Mouse (Mus musculus): ENCODE data around the gene Gm9044. TPM values are rescaled to one million over a fixed set of nuclear protein-coding genes. Genes with fewer than 3 reads are reported as not detected.
A peak's percentile ranks its signal among the peaks of the same experiment; 100 is the strongest.
"Not testable (repeated sequence)": the region's sequence is repeated elsewhere in the genome, so short reads cannot be mapped to it uniquely, and the experiment has no call there.

The Gm9044 gene
- not detected for total RNA-seq (2021)
- long read RNA-seq, experiment 1 = 0 reads
- long read RNA-seq, experiment 2 = 0 reads

- not testable (repeated sequence) for DNase-seq (ENCODE audit: low spot score in 2 of 2)
These were observed at the start of gene Gm9044 for GRCm38 (mm10) chr10:118332308-118332707. Gm9044 (minus strand) TSS chr10:118332408.

DNA sequence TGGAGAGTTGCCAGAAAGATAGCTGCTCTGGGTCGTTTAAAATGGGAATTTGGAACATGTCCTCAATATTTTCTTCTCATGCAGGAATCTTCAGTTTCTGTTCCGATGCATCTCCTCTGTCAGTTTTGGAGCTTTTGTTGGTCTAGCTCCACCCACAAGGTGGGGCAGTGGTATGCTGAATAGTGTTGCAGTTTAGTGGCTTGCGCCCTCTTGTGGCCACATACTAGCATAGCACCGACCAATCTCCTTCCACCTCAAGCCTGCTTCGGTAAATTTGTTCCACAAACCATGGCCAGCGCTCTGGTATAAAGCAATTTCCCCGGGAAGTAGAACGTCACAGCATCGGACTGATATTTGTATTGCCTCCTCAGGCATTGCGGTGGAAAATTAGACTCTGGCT is 38.2 kb upstream of the Gm9044 start:
- DNase-seq (ENCODE audit: low spot score in 2 of 2) = peak; percentile 37 to 62

DNA sequence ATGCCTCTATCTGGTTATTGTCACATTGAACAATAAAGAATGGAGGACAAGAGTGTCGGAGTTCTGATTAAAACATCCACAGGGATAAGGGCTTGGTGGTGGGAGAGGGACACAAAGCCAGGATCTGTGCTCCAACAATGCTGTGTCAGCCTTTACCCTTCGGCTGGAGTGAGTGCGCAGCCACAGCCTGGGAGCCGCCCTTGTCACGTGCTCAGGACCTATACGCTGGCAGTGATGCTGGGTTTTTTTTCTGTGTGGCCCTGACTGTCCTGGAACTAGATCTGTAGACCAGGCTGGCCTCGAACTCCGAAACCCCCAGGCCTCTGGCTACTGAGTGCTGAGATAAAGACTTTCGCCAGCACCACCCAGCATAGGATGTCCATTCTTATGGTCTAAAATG is 37.3 kb upstream of the Gm9044 start:
- DNase-seq (ENCODE audit: low spot score in 2 of 2) = no peak

DNA sequence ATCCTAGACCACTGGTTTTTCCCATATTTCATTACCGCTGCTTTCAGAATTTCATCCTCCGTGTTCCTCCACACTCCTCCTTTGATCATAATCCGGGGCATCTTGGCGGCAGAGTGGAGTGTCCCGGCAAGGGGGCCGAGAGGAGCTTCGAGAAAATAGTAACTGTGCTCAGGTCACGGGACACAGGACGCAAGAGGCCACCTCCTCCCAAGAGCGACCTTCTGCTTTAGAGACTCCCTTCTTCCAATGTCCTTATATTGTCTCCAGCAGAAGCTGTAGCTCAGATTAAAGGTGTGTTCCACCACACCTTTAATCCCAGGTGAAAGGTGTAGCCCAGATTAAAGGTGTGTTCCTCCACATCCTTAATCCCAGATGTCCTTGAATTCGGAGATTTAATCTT is 21.8 kb upstream of the Gm9044 start, which contains the start of gene Gm9049:
Gene Gm9049, minus strand, starts transcription at position 101 of the 400 bp plus-strand sequence.
- not testable (repeated sequence) for DNase-seq (ENCODE audit: low spot score in 2 of 2)

DNA sequence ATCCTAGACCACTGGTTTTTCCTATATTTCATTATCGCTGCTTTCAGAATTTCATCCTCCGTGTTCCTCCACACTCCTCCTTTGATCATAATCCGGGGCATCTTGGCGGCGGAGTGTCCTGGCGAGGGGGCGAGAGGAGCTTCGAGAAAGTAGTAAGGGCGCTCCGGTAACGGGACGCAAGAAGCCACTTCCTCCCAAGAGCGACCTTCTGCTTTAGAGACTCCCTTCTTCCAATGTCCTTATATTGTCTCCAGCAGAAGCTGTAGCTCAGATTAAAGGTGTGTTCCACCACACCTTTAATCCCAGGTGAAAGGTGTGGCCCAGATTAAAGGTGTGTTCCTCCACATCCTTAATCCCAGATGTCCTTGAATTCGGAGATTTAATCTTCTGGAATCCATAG is 16.4 kb upstream of the Gm9044 start, which contains the start of gene Gm9048:
Gene Gm9048, minus strand, starts transcription at position 101 of the 400 bp plus-strand sequence.
- not testable (repeated sequence) for DNase-seq (ENCODE audit: low spot score in 2 of 2)

- not testable (repeated sequence) for DNase-seq (ENCODE audit: low spot score in 2 of 2)
These were observed 10.9 kb upstream of the Gm9044 start, which contains the start of gene Gm9046 for GRCm38 (mm10) chr10:118343155-118343554. Gm9046 (minus strand) TSS chr10:118343255.

- not testable (repeated sequence) for DNase-seq (ENCODE audit: low spot score in 2 of 2)
These were observed 5.5 kb upstream of the Gm9044 start, which contains the start of gene Gm9045 for GRCm38 (mm10) chr10:118337731-118338130. Gm9045 (minus strand) TSS chr10:118337831.

GRCm38 (mm10) chr10:118326869-118327268 is 5.3 kb downstream of the Gm9044 start, which contains the start of gene Gm9040:
Gm9040 (minus strand) TSS chr10:118326969.
- not testable (repeated sequence) for DNase-seq (ENCODE audit: low spot score in 2 of 2)

GRCm38 (mm10) chr10:118319024-118319423 is 13.2 kb downstream of the Gm9044 start:
- no peak for DNase-seq (ENCODE audit: low spot score in 2 of 2)

- not testable (repeated sequence) for DNase-seq (ENCODE audit: low spot score in 2 of 2)
These were observed 30.1 kb downstream of the Gm9044 start for GRCm38 (mm10) chr10:118302133-118302532.

DNA sequence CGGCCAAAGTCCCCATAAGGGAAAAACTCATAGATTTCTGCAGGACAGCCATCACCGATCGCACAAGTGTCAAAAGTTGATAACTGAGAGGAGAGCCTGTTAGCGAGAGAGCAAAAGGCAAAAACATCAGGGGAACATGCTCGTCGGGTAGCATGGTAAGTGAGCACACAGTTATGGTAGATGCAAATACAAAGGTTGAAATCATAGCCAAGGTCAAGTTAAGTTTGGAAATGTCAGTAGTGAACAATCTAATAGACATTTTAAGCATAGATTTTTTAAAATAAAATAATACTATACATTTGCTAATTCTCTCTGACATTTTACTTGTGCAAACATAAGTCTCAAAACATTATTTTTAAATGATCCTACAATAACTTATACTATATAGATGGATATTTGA is 37.3 kb downstream of the Gm9044 start, which contains the start of gene Iltifb:
Gene Iltifb, minus strand, starts transcription at position 101 of the 400 bp plus-strand sequence.
- DNase-seq (ENCODE audit: low spot score in 2 of 2) = no peak

DNA sequence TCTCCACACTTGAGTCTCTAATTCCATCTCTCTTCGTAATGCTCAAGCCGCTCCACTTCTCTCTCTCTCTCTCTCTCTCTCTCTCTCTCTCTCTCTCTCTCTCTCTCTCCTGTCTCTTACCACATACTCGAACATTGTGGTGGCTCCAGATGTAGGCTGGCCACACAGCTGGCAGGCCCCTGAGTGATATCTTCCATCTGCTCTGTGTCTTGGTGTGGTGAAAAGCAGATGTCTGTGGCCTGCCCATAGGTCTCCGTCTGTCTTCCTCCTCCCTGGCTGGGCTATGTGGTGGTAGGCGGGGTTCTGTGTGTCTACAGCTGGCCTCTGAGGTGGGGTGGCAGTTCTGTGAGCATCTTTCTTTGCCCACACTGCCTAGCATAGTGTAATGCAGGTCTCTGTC is 49.2 kb downstream of the Gm9044 start:
- DNase-seq (ENCODE audit: low spot score in 2 of 2) = not testable (repeated sequence)

GRCm38 (mm10) chr10:118282565-118282964 is 49.6 kb downstream of the Gm9044 start:
- DNase-seq (ENCODE audit: low spot score in 2 of 2) = not testable (repeated sequence)

Other genes with a start within 250 kb of the Gm9044 start
- gene Mdm1, start 190.6 kb downstream of the Gm9044 start, total RNA-seq (2021) = 10 to 100 TPM; 23.4 to 25.9 TPM
- not detected for gene Il22, start 127.5 kb downstream of the Gm9044 start, total RNA-seq (2021)
- gene Gm32717, start 91.6 kb downstream of the Gm9044 start, total RNA-seq (2021) = under 1 TPM; 0.59 to 0.68 TPM
- gene Gm32802, start 73.7 kb downstream of the Gm9044 start, total RNA-seq (2021) = under 1 TPM; 0.59 to 0.68 TPM
- gene Iltifb, start 37.4 kb downstream of the Gm9044 start, total RNA-seq (2021) = not detected
- gene Gm9040, start 5.4 kb downstream of the Gm9044 start, total RNA-seq (2021) = not detected
- under 1 TPM in 1 of 2 experiments, not detected in 1; 0.14 TPM for gene Gm9045, start 5.4 kb upstream of the Gm9044 start, total RNA-seq (2021)
- gene Gm9046, start 10.8 kb upstream of the Gm9044 start, total RNA-seq (2021) = not detected
- gene Gm9048, start 16.3 kb upstream of the Gm9044 start, total RNA-seq (2021) = under 1 TPM in 1 of 2 experiments, not detected in 1; 0.23 TPM
- under 1 TPM in 1 of 2 experiments, not detected in 1; 0.14 TPM for gene Gm9049, start 21.7 kb upstream of the Gm9044 start, total RNA-seq (2021)
- not detected for gene Ifng, start 108.6 kb upstream of the Gm9044 start, total RNA-seq (2021)

Data from adrenal gland, postnatal 4 days (tissue).